Mouse (Mus musculus) forebrain, embryonic 11.5 days (tissue): ENCODE measurements around the gene AC124108.1. TPM values are rescaled to one million over a fixed set of nuclear protein-coding genes. Genes with fewer than 3 reads are reported as not detected.
A peak's percentile ranks its signal among the peaks of the same experiment; 100 is the strongest.
"Not testable (repeated sequence)": the region's sequence is repeated elsewhere in the genome, so short reads cannot be mapped to it uniquely, and the experiment has no call there.

Experiments
- ATAC-seq: fragments of 200-750 bp; cut with Nextera tagmentation; replicated peaks from 2 replicates; pipeline ENCODE4 v1.8.0; 2017; ENCODE audit warnings: moderate TSS enrichment; ENCODE audit not compliant: low FRiP score
- DNase-seq: peaks from one replicate; pipeline ENCODE4 v3.0.0-alpha.2; 2017; ENCODE audit warnings: low spot score
- H3K27ac ChIP-seq: fragments of 300-500 bp; sonication (generic); 2 replicates; pipeline ENCODE4 v1.5.1; 2014; ENCODE audit warnings: low read depth, low read length
- H3K27me3 ChIP-seq: fragments of 300-500 bp; sonication (generic); 2 replicates; pipeline ENCODE4 v1.6.1; 2014; ENCODE audit warnings: mild to moderate bottlenecking, low read length, mixed read lengths; ENCODE audit not compliant: control insufficient read depth, insufficient read depth
- H3K36me3 ChIP-seq: fragments of 300-500 bp; sonication (generic); 2 replicates; pipeline ENCODE4 v1.6.1; 2014; ENCODE audit warnings: mild to moderate bottlenecking, low read length, moderate library complexity, mixed read lengths; ENCODE audit not compliant: control insufficient read depth, insufficient read depth
- H3K4me1 ChIP-seq: fragments of 300-500 bp; sonication (generic); replicated peaks from 2 replicates; pipeline ENCODE4 v1.6.1; 2014; ENCODE audit warnings: low read length, mixed read lengths; ENCODE audit not compliant: control insufficient read depth, insufficient read depth
- H3K4me2 ChIP-seq: fragments of 300-500 bp; sonication (generic); 2 replicates; pipeline ENCODE4 v1.6.1; 2014; ENCODE audit warnings: low read depth, mild to moderate bottlenecking, low read length, moderate library complexity, mixed read lengths; ENCODE audit not compliant: severe bottlenecking
- H3K4me3 ChIP-seq: fragments of 300-500 bp; sonication (generic); 2 replicates; pipeline ENCODE4 v1.5.1; 2014; ENCODE audit warnings: low read depth, low read length
- H3K9ac ChIP-seq: fragments of 300-500 bp; sonication (generic); 2 replicates; pipeline ENCODE4 v1.6.1; 2014; ENCODE audit warnings: low read length
- H3K9me3 ChIP-seq: fragments of 300-500 bp; sonication (generic); 2 replicates; pipeline ENCODE4 v1.6.1; 2016; ENCODE audit warnings: low read length, mixed read lengths; ENCODE audit not compliant: control insufficient read depth
- WGBS: fragments of 180-500 bp; shearing (Covaris S2); extraction: QIAGEN DNeasy Blood & Tissue Kit; methylation state at CpG from one replicate; pipeline ENCODE4 v1.1.7; 2014; 5-methylcytosine and 5-hydroxymethylcytosine counted together
- polyA plus RNA-seq: library from polyadenylated mRNA; unstranded; fragments of >200 nt; fragmentation: Nextera tagmentation; extraction: Ambion mirVana; gene quantifications from 2 replicates; pipeline ENCODE4 v1.2.1, GENCODE M21; 2014

Gene AC124108.1
- polyA plus RNA-seq, 1 experiment from 2014 or later: 5.6 TPM

GRCm38 (mm10) chr1:132158741-132159140, 32.5 kb upstream of the AC124108.1 start:
- no peaks in the 10 kb centered on the region for H3K9me3 ChIP-seq
- peaks cover 5% of the 10 kb centered on the region; the same call in 1 of the 2 replicates for H3K4me1 ChIP-seq
- ATAC-seq: no peak
- no peak overlapping the region for H3K4me2 ChIP-seq
- H3K27me3 ChIP-seq: no peaks in the 10 kb centered on the region; the same call in 1 of the 2 replicates
- no peak overlapping the region for H3K9ac ChIP-seq
- no peak overlapping the region for H3K4me3 ChIP-seq
- no peaks in the 10 kb centered on the region for H3K36me3 ChIP-seq
- WGBS: 24% methylated on average over 2 of the region's 2 CpGs
- no peak for DNase-seq
- no peak overlapping the region for H3K27ac ChIP-seq

- Histone ChIP-seq H3K36me3 (no peaks in the 10 kb centered on the region), H3K4me1 (peaks cover 5% of the 10 kb centered on the region; the same call in 1 of the 2 replicates), H3K4me2 (no peak overlapping the region), H3K9ac (no peak overlapping the region), H3K27me3 (no peaks in the 10 kb centered on the region; the same call in 1 of the 2 replicates), H3K9me3 (no peaks in the 10 kb centered on the region), H3K4me3 (no peak overlapping the region), H3K27ac (no peak overlapping the region)
- 62% methylated on average over 4 of the region's 4 CpGs for WGBS
- no peak for DNase-seq
- ATAC-seq: no peak
Observed at GRCm38 (mm10) chr1:132159681-132160080, 31.6 kb upstream of the AC124108.1 start.

GRCm38 (mm10) chr1:132161211-132161880, 29.9 kb upstream of the AC124108.1 start:
- no peak overlapping the region for H3K4me3 ChIP-seq
- H3K9ac ChIP-seq: no peak overlapping the region
- no peaks in the 10 kb centered on the region for H3K36me3 ChIP-seq
- 62% methylated on average over 7 of the region's 7 CpGs for WGBS
- ATAC-seq: no peak
- DNase-seq: no peak
- peaks cover 5% of the 10 kb centered on the region; the same call in 1 of the 2 replicates for H3K4me1 ChIP-seq
- H3K4me2 ChIP-seq: no peak overlapping the region
- H3K27me3 ChIP-seq: no peaks in the 10 kb centered on the region; the same call in 1 of the 2 replicates
- H3K9me3 ChIP-seq: no peaks in the 10 kb centered on the region
- no peak overlapping the region for H3K27ac ChIP-seq

GRCm38 (mm10) chr1:132162618-132163017, 28.6 kb upstream of the AC124108.1 start:
- H3K4me2 ChIP-seq, H3K9me3 ChIP-seq, H3K27me3 ChIP-seq, H3K36me3 ChIP-seq, H3K27ac ChIP-seq, H3K4me1 ChIP-seq, ATAC-seq, H3K9ac ChIP-seq, DNase-seq, H3K4me3 ChIP-seq: not testable (repeated sequence)
- WGBS: 56% methylated on average over 9 of the region's 9 CpGs

GRCm38 (mm10) chr1:132164780-132165518, 26.3 kb upstream of the AC124108.1 start:
- WGBS: 53% methylated on average over 13 of the region's 13 CpGs
- H3K27ac ChIP-seq: no peak overlapping the region
- DNase-seq: no peak
- H3K9ac ChIP-seq: no peak overlapping the region
- H3K9me3 ChIP-seq: no peaks in the 10 kb centered on the region
- H3K27me3 ChIP-seq: no peaks in the 10 kb centered on the region
- no peaks in the 10 kb centered on the region for H3K36me3 ChIP-seq
- H3K4me1 ChIP-seq: peaks cover 4% of the 10 kb centered on the region
- no peak overlapping the region for H3K4me2 ChIP-seq
- no peak for ATAC-seq
- H3K4me3 ChIP-seq: no peak overlapping the region

GRCm38 (mm10) chr1:132165859-132166258, 25.4 kb upstream of the AC124108.1 start:
- Histone ChIP-seq H3K27ac (no peak overlapping the region), H3K4me3 (no peak overlapping the region), H3K9ac (no peak overlapping the region), H3K4me2 (no peak overlapping the region), H3K4me1 (peaks cover 4% of the 10 kb centered on the region), H3K36me3 (no peaks in the 10 kb centered on the region), H3K27me3 (no peaks in the 10 kb centered on the region), H3K9me3 (no peaks in the 10 kb centered on the region)
- DNase-seq (peak; percentile 60), ATAC-seq (no peak)
- 55% methylated on average over 3 of the region's 3 CpGs for WGBS

GRCm38 (mm10) chr1:132168115-132168767, 23.0 kb upstream of the AC124108.1 start:
- H3K9ac ChIP-seq: peak overlapping the region; percentile 39

GRCm38 (mm10) chr1:132170698-132171097, 20.6 kb upstream of the AC124108.1 start:
- H3K4me3 ChIP-seq: no peak overlapping the region
- ATAC-seq (no peak), DNase-seq (no peak)
- no peak overlapping the region for H3K9ac ChIP-seq
- H3K27me3 ChIP-seq: no peaks in the 10 kb centered on the region
- no peaks in the 10 kb centered on the region for H3K9me3 ChIP-seq
- H3K36me3 ChIP-seq: no peaks in the 10 kb centered on the region
- no peak overlapping the region for H3K27ac ChIP-seq
- peaks cover 8% of the 10 kb centered on the region for H3K4me1 ChIP-seq
- 63% methylated on average over 6 of the region's 6 CpGs for WGBS
- no peak overlapping the region for H3K4me2 ChIP-seq

More at GRCm38 (mm10) chr1:132168115-132168767, 23.0 kb upstream of the AC124108.1 start:
- Histone ChIP-seq H3K36me3 (no peaks in the 10 kb centered on the region), H3K9me3 (no peaks in the 10 kb centered on the region), H3K4me3 (no peak overlapping the region), H3K27me3 (no peaks in the 10 kb centered on the region), H3K4me2 (peak overlapping the region; percentile 31; the same call in 1 of the 2 replicates), H3K4me1 (peaks cover 8% of the 10 kb centered on the region), H3K27ac (no peak overlapping the region)
- 9% methylated on average over 12 of the region's 12 CpGs for WGBS
- DNase-seq (peak; percentile 75), ATAC-seq (no peak; the same call in 1 of the 2 replicates)
